Mouse (Mus musculus) E14TG2a.4 (cell line): ENCODE measurements around the gene Ank2.

Source experiments
- CTCF ChIP-seq: conservative IDR thresholded peaks from 2 replicates; pipeline ENCODE4 v1.5.1; 2014; ENCODE audit warnings: low read length
- POU5F1 ChIP-seq: IDR thresholded peaks from 2 replicates; pipeline ENCODE4 v1.6.1; 2014; ENCODE audit warnings: low read length, borderline replicate concordance

- TF ChIP-seq CTCF (no peak), POU5F1 (no peak)
Measured at GRCm38 (mm10) chr3:127395202-127395601, 103.9 kb downstream of the Ank2 start.
